ENCODE assay signal across 10 mouse cellular contexts in genomic region chr5:34908726-34909633, GRCm38 (mm10). TPM values are rescaled to one million over a fixed set of nuclear protein-coding genes. Genes with fewer than 3 reads are reported as not detected.
DNase-seq lines count a peak whose midpoint lies in the region; ATAC-seq and TF ChIP-seq lines count a peak whose summit lies in the region.
"Had no signal": no experiment of that assay in that cellular context is flagged by ENCODE, and none has a peak within 500 bp of the region (broad histone marks: within the 10 kb centered on the region; RNA-seq: fewer than 3 reads in every experiment).

No protein-coding gene starts in this region.

- no peak for TF ChIP-seq POLR2A in small intestine, adult 2 months (IDR thresholded peaks at IDR 0.05; ENCODE audit: low read depth, low read length)

- H3K36me3 ChIP-seq in heart, embryonic 12.5 days: peaks cover 72% of the 10 kb centered on the region
- peaks cover 64% of the 10 kb centered on the region for H3K36me3 ChIP-seq in limb, embryonic 15.5 days
- H3K36me3 ChIP-seq in small intestine, adult 2 months (ENCODE audit: control insufficient read depth, insufficient read depth, low read length): peaks cover 40% of the 10 kb centered on the region

- no peaks in the 10 kb centered on the region for H3K27me3 ChIP-seq in heart, embryonic 12.5 days (replicated peaks)
- no peaks in the 10 kb centered on the region for H3K27me3 ChIP-seq in limb, embryonic 15.5 days
- no peaks in the 10 kb centered on the region for H3K27me3 ChIP-seq in small intestine, adult 2 months (ENCODE audit: control insufficient read depth, insufficient read depth, low read length)

- no peak for ATAC-seq in heart, embryonic 12.5 days (ENCODE audit: insufficient number of reproducible peaks, low FRiP score)
- no peak; the same call in 1 of the 2 replicates for ATAC-seq in limb, embryonic 15.5 days (ENCODE audit: insufficient number of reproducible peaks, low FRiP score, low TSS enrichment, low read depth)
- ATAC-seq in cerebellum, adult (ENCODE audit: insufficient number of reproducible peaks, low FRiP score, low TSS enrichment): no peak
- ATAC-seq in megakaryocyte-erythroid progenitor cell, adult 5-6 weeks (replicated peaks; ENCODE audit: low FRiP score, low TSS enrichment, poor library complexity, severe bottlenecking): no peak

- no peak for DNase-seq in heart, adult 8-10 months (ENCODE audit: low spot score)
- DNase-seq in R1 (ENCODE audit: low read depth, low spot score): peak; percentile 78
- DNase-seq in spleen, adult 18-20 months: no peak
- DNase-seq: B cell, adult 2 months; kidney, postnatal 14 days had no signal

- H3K4me2 ChIP-seq in heart, embryonic 12.5 days: no peak overlapping the region
- no peak overlapping the region for H3K4me2 ChIP-seq in limb, embryonic 15.5 days

- 0 out of 2 replicates have a peak overlapping the region, but pooled peaks have one; percentile 30 for H3K27ac ChIP-seq in heart, embryonic 12.5 days (ENCODE audit: poor library complexity, severe bottlenecking)
- 0 out of 2 replicates have a peak overlapping the region, but pooled peaks have one; percentile 9 for H3K27ac ChIP-seq in limb, embryonic 15.5 days
- H3K27ac ChIP-seq in small intestine, adult 2 months (ENCODE audit: insufficient read depth, low read depth, low read length): peak overlapping the region; percentile 4

- no peak overlapping the region for H3K9ac ChIP-seq in heart, embryonic 12.5 days
- H3K9ac ChIP-seq in limb, embryonic 15.5 days: no peak overlapping the region

- H3K4me1 ChIP-seq in heart, embryonic 12.5 days (replicated peaks): peaks cover 21% of the 10 kb centered on the region
- H3K4me1 ChIP-seq in limb, embryonic 15.5 days: peaks cover 7% of the 10 kb centered on the region
- H3K4me1 ChIP-seq in small intestine, adult 2 months (ENCODE audit: control insufficient read depth, insufficient read depth, insufficient read length, low read length): peaks cover 9% of the 10 kb centered on the region; the same call in 1 of the 2 replicates

- no peak overlapping the region for H3K4me3 ChIP-seq in heart, embryonic 12.5 days
- H3K4me3 ChIP-seq in limb, embryonic 15.5 days: no peak overlapping the region
- no peak overlapping the region for H3K4me3 ChIP-seq in small intestine, adult 2 months (ENCODE audit: low read depth, low read length)

- no peaks in the 10 kb centered on the region for H3K9me3 ChIP-seq in heart, embryonic 12.5 days (replicated peaks)
- no peaks in the 10 kb centered on the region for H3K9me3 ChIP-seq in limb, embryonic 15.5 days

- 74% methylated on average over 9 of the region's 9 CpGs for WGBS in heart, embryonic 12.5 days
- 65% methylated on average over 9 of the region's 9 CpGs for WGBS in limb, embryonic 15.5 days
- WGBS in small intestine, adult 2 months: 22% methylated on average over 9 of the region's 9 CpGs

- no peak for TF ChIP-seq CTCF in small intestine, adult 2 months (IDR thresholded peaks at IDR 0.05; ENCODE audit: extremely low read depth, insufficient read length, insufficient replicate concordance, low read depth, low read length)

RNA-seq across cellular contexts. Expression of gene Msantd1, which starts 1.2 kb away (rescaled TPM):
- 0.31 and 0.62 TPM in 2 replicates for polyA plus RNA-seq in heart, embryonic 12.5 days (2016; fragmentation: Nextera tagmentation; extraction: Ambion mirVana)
- under 1 TPM; 0.16 to 0.72 (median 0.50) TPM for total RNA-seq in heart, adult 8-10 months (2022)
- 0.68 and 0.82 TPM in 2 replicates for polyA plus RNA-seq in limb, embryonic 15.5 days (2015; fragmentation: Nextera tagmentation; extraction: Ambion mirVana)
- 1.6 and 3.1 TPM in 2 replicates for polyA plus RNA-seq in small intestine, adult 2 months (2012; rRNA removed)
- 2.9 and 4.5 TPM in 2 replicates for total RNA-seq in megakaryocyte-erythroid progenitor cell, adult 5-6 weeks (2014; fragmentation: Nextera tagmentation)
- 0.38 TPM in 1 of 2 replicates, not detected in the other for total RNA-seq in megakaryocyte-erythroid progenitor cell, adult 5-6 weeks (2017)

RNA-seq across cellular contexts. Expression of gene Rgs12, which starts 40.3 kb away (rescaled TPM):
- polyA plus RNA-seq in heart, embryonic 12.5 days (2016; fragmentation: Nextera tagmentation; extraction: Ambion mirVana): 34.2 and 35.6 TPM in 2 replicates
- 10 to 100 TPM; 14.3 to 18.7 (median 17.6) TPM for total RNA-seq in heart, adult 8-10 months (2022)
- 36.4 and 37.5 TPM in 2 replicates for polyA plus RNA-seq in limb, embryonic 15.5 days (2015; fragmentation: Nextera tagmentation; extraction: Ambion mirVana)
- polyA plus RNA-seq in small intestine, adult 2 months (2012; rRNA removed): 4.6 and 6.1 TPM in 2 replicates
- total RNA-seq in megakaryocyte-erythroid progenitor cell, adult 5-6 weeks (2014; fragmentation: Nextera tagmentation): 40.7 and 47.4 TPM in 2 replicates
- total RNA-seq in megakaryocyte-erythroid progenitor cell, adult 5-6 weeks (2017): 30.6 and 38.2 TPM in 2 replicates
